Mouse (Mus musculus) right cerebral cortex, postnatal 36 days (tissue): ENCODE measurements around the gene Iqcm.
"Not testable (repeated sequence)": the region's sequence is repeated elsewhere in the genome, so short reads cannot be mapped to it uniquely, and the experiment has no call there.

Experiments used
- DNase-seq, 2 experiments: peaks; one replicate each; pipeline ENCODE4 v3.0.0; 2022; ENCODE audit warnings: low spot score in 2 of 2, mixed read lengths in 1 of 2

Gene Iqcm

GRCm38 (mm10) chr8:75448394-75448793, at the start of gene Iqcm:
Iqcm (plus strand) TSS chr8:75448694.
- no peak for DNase-seq

DNA sequence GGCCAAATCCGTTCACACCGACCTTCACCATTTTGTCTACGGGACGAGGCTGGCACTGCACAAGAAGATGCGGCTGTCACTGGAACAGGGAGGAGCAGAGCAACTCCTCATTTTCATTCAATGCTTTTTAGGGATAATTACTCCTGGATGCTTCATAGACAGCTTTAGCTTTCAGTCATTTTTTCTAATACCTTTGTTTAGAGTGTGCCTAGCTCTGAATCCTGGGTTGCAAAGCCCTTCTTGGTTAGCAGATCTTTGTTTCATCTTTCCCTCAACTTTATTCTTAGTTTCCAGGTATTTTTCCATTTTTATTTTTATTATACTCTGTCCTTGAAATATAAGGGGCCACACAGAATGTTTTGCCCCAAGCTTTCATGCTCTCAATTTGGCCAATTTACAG, 42.0 kb upstream of the Iqcm start, which contains the start of gene Gm10358:
TSS of gene Gm10358 (minus strand) at position 101 of the 400 bp plus-strand sequence.
- DNase-seq: no peak

DNA sequence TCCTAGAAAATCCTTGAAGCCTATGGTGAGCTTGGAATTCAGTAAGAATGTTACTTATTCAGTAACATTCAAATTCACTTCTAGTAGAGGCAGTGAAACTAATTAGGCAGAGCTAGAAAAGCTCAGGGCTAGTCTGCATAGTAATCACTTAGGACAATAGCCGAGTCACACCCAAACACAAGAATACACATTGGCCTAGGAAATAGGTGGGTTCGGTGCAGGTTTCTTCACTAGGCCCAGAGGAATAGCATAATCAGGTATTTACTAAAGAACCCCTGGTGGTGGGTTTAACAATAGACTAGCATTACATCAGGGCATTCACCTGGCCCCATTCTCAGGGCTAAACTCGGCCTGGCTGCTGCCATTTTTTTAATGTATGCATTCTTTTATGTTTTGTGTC, 32.8 kb upstream of the Iqcm start:
- not testable (repeated sequence) for DNase-seq

DNA sequence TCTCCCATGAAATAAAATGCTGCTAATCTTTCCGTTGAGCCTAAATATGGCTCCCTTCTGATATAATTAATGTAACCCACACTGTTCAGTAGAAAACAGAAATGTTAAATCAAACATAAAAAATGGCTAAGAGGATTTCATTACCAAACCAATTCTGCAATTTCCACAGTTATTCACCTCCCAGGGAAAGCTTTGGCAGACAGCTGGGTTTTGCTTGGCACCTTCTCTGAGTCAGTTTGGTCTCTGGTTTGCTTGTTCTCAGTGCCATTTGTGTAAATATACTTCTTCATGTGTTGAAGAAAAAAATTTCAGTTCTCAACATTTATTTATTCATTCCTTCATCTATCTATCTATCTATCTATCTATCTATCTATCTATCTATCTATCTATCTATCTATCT, 28.3 kb downstream of the Iqcm start:
- DNase-seq: no peak

DNA sequence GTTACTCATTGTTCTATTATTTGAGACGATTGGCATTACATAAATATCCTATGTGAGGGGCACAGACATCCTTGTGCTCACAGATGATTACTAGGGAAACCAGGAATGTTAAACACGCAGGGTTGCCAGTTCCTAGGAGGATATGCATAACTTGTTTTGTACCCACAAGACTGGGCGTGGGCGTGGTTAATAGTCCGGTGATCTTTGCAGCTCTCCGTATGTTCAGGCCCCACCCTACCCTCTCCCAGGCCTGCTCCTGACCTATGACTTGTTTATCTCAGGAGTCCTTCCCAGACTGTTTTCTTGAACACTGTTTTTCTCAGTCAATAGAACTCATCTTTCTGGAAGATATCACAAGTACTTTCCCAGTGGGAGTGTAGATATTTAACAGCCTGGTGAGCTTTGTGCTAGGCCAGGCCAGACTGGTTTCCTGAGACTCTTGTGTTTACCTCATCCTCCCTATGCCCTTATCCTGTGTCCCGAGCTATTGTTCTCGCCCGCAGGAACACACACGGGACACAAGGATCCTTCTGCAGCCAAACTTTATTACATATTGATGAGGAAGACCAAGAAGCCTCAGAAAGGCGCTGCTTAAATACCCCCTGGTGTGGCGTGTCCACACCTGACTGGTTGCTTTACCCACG, 40.7 kb downstream of the Iqcm start:
- no peak for DNase-seq

GRCm38 (mm10) chr8:75509299-75509698, 60.8 kb downstream of the Iqcm start:
- no peak for DNase-seq

DNA sequence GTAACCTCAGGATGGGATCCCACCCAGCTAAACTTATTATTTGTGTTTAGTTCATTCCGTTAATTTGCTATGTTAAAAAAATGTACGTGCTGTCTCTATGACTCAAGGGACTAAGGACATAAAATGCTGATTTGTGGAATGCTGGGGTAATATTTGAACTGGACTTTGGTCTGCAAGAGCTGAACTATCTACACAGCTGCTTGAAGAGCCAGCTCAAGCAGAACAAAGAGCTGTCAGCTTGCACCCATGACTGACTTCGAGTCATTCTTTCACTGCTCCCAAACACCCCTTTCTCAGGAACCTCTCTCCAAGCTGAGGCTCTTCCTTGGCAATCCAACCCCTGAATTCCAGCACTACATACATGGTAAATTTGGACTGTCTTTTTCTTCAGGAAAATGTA, 65.3 kb downstream of the Iqcm start:
- no peak for DNase-seq

- no peak for DNase-seq
These were observed 100.8 kb downstream of the Iqcm start for GRCm38 (mm10) chr8:75549284-75549683.

DNA sequence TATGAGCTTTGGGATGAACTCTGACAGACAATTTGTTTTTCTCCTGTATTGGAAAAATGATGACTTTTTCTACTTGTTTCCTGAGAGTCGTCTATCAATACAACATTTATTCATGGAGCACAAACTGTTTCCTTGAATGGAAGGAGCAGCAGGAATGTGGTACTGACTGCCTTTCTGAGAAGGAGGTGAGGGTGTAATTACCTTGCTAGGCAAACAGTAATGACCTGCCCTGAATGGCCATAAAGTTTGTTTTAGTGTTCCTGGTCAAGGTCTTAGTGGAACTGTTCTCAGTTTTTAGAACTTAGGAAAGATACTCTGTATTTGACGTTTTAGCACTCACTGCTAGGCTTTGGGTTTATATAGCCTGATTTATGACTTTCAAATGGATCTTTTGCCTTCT, 147.8 kb downstream of the Iqcm start:
- DNase-seq: no peak

- DNase-seq: no peak
These were observed 194.5 kb downstream of the Iqcm start for GRCm38 (mm10) chr8:75642958-75643357.

GRCm38 (mm10) chr8:75659287-75659686, 210.8 kb downstream of the Iqcm start:
- DNase-seq: peak; percentile 12 to 38

DNA sequence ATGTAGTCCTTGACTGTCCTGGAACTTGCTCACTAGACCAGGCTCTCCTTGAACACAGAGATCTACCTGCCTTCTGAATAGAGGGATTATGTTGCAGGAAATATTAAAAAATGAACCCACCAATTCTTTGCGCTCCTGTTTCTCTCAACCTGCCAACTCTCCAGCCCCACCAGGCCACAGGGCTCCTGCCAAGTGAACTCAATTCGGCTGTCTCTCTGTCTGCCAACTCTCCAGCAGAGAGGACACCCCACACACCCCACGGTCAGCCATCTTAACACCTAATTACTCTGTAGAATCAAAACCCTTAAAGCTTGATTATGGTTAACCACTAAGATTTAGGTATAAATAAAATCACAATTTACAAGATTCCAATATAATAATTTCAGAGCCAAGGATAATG, 298.1 kb downstream of the Iqcm start:
- no peak for DNase-seq

DNA sequence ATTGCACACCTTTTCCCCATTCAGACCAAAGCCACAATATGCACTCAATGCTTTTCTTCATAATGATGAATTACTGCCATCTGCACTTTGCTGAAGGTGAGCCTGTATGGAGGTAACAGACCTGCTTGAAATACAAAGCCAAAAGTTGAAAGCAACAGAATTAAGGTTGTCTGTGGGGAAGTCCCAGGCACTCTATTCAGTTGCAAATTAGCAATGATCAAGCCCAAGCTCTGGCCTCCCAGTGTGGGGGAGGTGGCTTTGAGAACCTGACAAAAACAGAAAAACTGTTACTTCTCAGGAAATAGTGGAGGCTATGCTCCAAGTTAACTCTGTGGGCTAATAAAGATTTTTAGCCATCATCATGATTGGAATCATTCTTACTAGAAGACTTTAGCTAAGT, 307.1 kb downstream of the Iqcm start:
- no peak for DNase-seq

DNA sequence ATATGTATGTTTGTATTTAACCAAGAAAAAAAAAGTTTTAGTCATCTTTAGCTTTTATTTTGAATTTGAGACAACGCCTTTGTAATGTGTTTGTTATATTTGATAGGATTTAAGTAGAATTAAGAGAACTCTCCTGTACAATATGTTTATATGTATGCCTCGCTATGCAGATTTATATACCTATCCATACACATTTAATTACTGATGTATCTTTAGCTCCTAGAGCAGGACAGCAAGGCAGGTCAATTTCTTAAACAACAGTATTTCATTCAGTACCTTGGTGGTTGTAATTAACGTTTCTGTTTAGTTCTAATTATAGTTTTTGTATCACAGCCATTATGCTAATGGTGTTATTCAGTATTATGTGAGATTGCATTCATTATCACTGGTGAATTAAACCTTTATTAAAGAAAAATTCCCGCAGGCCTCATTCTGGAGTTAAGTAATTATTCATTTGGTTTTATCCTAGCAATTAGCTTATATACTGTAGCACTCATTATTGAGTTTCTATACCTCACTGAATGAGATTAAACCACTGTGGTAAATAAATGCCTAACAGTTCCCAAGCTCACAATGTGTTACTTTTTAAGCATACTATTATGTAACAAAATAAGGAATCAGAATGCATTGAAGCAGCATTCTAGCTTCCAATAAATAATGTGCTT, 380.1 kb downstream of the Iqcm start:
- DNase-seq: no peak

DNA sequence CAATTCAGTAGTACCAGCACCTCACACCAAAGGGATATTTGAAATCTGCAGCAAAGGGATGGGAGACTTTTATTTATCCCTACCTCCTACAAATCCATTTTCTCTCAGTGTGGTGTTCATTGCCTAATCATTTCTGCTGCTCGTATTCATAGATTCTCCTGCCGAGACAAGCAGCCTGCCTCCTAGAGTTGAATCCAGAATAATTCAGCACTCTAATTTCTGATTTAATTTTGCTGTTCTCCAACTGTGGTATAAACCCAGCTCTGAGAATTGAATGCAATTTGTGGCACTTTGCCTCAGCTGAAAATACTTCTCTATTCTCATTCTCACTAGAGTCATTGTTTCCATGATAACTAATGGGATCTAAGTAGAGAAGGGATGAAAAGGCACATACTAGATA, 386.8 kb downstream of the Iqcm start:
- no peak for DNase-seq

- DNase-seq: no peak
These were observed 469.3 kb downstream of the Iqcm start for GRCm38 (mm10) chr8:75917603-75918344.

DNA sequence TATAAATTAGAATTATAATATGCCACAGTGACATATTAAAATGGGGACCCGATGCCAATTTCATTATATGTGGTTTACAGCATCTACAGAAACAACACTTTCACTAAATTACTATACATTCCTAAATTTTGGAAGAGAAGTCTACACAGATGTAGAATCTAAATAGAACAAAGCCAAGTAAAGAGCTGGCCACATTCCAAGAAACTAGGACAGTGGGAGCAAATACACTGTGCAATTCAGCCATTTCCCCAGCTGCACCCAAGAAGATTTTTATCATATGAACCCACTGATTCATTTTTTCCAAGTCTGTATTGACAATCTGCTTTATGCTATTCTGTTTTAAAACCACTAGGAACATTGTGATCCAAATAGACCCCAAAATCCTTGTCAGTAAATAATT, 500.7 kb downstream of the Iqcm start:
- no peak for DNase-seq

DNA sequence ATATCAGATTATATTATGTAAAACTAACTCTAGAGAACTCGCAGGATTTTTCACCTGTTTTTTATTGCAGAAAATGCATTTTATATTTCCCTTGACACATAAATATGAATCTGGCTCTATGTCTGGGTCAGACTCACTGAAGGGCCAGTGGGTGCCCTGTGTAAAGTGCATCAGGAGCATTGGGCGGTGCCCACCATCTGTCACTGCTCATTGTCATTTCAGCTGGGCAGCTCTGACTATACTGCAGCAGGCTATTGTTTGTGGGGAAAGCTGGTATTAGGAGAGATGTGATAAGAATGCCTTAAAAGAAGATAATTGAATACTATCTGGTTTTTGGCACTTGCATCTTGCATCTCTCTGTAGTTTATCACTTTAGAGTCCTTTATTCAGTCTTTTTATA, 507.5 kb downstream of the Iqcm start:
- no peak for DNase-seq

DNA sequence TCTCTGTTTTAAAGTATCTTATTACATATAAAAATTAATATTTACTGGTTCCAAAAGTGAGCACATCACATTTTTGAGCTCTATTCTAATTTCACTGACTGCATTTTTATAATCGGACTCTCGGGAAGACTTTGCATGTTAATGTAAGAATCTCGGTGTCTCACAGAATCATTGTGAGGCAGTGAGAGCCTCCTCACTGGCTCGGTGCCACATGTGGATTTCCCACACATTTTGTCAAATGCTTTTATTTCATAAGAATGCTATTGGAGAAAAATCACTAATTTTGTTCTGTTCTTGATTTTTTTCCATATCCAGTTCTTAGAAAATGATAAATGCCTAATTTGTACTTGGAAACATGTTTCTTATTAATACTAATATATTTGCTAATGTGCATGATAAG, 570.0 kb downstream of the Iqcm start:
- DNase-seq: no peak
